Mouse (Mus musculus): ENCODE measurements at regions not wholly inside any gene's neighbourhood (a gene's known extent, or its start where the extent isn't known, plus 50 kb on each side); places are given as distances from the start of the nearest gene placed in this dataset.

- in situ Hi-C loops (cut with MboI; ENCODE audit: unreplicated experiment in 2 of 2): no loop called here
Observed at GRCm38 (mm10) chr12:44145321-44145720, 64.8 kb downstream of the Dnajb9 start.

DNA sequence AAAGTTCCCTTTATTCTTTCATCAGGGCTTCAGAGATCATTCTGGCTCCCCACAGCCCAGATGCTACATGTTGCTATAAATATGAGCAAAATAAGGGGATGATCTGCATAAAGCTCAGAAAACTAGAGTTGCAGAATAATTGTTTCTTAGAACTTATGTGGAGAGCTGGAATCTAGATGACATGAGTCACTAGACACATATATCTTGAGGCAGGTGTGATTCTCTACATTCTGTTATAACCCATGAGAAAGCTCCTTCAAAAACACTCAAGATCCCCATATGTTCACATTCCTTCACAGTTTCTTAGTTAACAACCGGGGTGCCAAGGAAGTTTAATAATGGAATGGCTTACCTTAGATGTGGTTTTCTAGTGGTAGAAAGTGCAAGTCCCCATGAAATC lies 71.1 kb downstream of the Dnajb9 start:
- in situ Hi-C loops (cut with MboI; ENCODE audit: unreplicated experiment in 2 of 2): no loop called here

DNA sequence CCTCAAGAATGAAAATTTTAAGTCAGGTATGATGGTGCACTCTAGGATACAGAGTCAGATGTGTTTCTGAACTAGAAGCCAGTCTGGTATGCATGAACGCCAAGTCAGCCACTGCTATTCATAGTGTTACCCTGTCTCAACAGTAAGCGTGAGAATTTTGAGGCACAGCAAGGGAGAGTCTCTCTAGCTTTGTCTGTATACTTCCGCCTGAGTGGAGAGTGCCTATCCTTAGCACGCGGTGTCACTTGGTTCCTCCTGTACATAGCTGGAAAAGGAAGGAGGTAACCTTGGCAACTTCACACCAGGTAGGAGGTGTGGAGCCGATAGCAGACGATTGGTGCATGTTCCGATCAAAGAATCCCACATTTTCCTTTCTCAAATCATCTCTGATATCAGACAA lies 81.3 kb downstream of the Dnajb9 start:
- in situ Hi-C loops (cut with MboI; ENCODE audit: unreplicated experiment in 2 of 2): no loop called here

GRCm38 (mm10) chr12:44105085-44105484 lies 105.0 kb downstream of the Dnajb9 start:
- in situ Hi-C loops (cut with MboI; ENCODE audit: unreplicated experiment in 2 of 2): loop anchor here in 1 of 2 experiments (10.0 kb wide), 1 partner anchor 290 kb away; no protein-coding TSS in a partner anchor

DNA sequence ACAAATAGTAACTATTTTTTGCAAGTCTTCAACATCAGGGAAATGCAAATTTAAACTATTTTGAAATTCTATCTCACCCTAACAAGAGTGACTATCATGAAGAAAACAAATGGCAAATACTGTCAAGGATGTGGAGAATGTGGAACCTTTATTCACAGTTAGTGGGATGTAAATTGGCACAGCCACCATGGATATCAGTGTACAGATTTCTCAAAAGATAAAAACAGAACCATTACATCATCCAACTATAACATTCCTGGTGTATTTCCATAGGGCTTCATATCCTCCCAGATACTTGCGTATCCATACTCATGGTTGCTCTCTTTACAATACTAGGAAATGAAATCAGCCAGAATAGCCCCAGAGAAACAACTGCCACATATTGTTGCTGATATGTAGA lies 110.9 kb downstream of the Dnajb9 start:
- in situ Hi-C loops (cut with MboI; ENCODE audit: unreplicated experiment in 2 of 2): no loop called here

GRCm38 (mm10) chr12:44071766-44072165 lies 138.4 kb downstream of the Dnajb9 start:
- in situ Hi-C loops (cut with MboI; ENCODE audit: unreplicated experiment in 2 of 2): no loop called here

- in situ Hi-C loops (cut with MboI; ENCODE audit: unreplicated experiment in 2 of 2): no loop called here
Observed at GRCm38 (mm10) chr12:44056493-44057163, 153.5 kb downstream of the Dnajb9 start.

- in situ Hi-C loops (cut with MboI; ENCODE audit: unreplicated experiment in 2 of 2): no loop called here
Observed at GRCm38 (mm10) chr12:44045806-44046205, 164.3 kb downstream of the Dnajb9 start.

- in situ Hi-C loops (cut with MboI; ENCODE audit: unreplicated experiment in 2 of 2): no loop called here
Observed at GRCm38 (mm10) chr12:44044388-44045105, 165.6 kb downstream of the Dnajb9 start.

- in situ Hi-C loops (cut with MboI; ENCODE audit: unreplicated experiment in 2 of 2): no loop called here
Observed at GRCm38 (mm10) chr12:44006795-44007194, 203.3 kb downstream of the Dnajb9 start.

DNA sequence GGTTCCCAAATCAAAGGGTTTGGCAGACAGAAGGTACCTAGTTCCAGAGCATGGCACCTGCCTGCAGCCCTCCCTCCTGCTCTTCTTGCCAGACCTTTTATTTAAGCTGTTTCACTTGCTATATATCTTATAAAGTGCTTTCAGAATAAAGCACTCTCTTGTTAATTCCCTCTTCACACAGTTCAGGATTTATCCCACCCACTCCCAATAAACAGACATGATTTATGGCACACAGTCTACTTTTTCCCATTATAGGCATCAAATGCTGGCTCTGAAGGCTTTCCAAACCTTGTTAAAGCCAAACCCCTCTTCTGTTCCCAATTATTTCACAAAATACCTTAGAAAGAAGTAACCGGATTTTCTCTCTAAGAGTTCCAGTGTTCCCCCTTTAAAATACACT lies 226.6 kb downstream of the Dnajb9 start:
- in situ Hi-C loops (cut with MboI; ENCODE audit: unreplicated experiment in 2 of 2): no loop called here

- in situ Hi-C loops (cut with MboI; ENCODE audit: unreplicated experiment in 2 of 2): no loop called here
Observed at GRCm38 (mm10) chr12:43963973-43964372, 246.2 kb downstream of the Dnajb9 start.

GRCm38 (mm10) chr12:43962551-43963120 lies 247.5 kb downstream of the Dnajb9 start:
- in situ Hi-C loops (cut with MboI; ENCODE audit: unreplicated experiment in 2 of 2): no loop called here

GRCm38 (mm10) chr12:43924228-43924627 lies 285.9 kb downstream of the Dnajb9 start:
- in situ Hi-C loops (cut with MboI; ENCODE audit: unreplicated experiment in 2 of 2): no loop called here

DNA sequence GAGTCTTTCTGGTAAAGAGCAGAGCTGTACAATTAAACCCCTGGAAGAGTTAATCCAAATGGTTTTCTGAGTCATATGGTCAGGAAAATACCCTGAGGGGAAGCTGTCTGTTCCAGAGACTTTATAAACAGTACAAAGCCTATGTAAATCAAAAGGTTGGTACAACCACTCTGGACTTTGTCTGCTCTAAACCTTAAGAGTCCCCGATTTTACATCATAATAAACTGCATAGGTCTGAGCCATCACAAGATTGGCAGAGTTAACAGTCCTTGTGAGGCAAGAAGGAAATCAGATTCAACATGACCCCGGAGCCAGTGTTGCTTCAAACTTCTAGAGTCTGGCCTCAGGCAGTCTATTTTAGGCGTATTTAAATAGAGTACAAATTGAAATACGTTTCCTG lies 289.7 kb downstream of the Dnajb9 start:
- in situ Hi-C loops (cut with MboI; ENCODE audit: unreplicated experiment in 2 of 2): no loop called here

DNA sequence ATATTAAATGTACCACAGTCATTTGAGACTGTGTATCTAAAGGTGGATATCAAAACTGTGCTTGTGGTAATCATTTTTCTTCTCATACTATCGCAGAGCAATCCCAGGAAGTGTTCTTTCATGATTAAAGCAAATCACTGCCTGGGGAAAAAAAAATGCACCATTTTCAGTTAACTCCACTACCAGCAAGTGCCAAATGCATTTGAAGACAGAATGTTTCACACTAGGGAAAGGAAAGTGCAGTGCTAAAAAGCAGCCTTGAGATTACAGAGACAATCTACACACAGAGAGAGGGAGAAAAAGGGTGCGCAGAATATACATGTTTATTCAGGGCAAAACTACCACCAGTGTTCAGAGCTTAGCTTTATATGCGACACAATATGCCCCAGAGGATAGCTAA lies 291.0 kb downstream of the Dnajb9 start:
- in situ Hi-C loops (cut with MboI; ENCODE audit: unreplicated experiment in 2 of 2): no loop called here

DNA sequence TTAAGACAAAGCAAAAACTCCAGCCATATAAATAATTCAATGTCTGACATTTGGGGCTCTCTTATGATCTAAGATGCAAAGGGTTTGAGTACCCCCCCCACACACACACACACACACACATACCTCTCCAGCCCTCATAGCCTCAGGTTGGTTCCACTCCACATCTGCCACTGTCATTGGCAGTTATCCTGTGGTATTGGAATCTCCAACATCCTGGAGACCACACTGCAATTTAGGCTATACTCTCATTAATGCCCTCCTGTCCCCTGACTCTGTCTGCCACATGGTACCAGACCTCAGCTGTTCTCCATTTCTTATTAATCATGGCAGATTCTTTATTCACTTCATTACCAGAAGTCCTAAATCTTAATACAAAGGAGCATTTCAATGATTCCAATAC lies 293.3 kb downstream of the Dnajb9 start:
- in situ Hi-C loops (cut with MboI; ENCODE audit: unreplicated experiment in 2 of 2): no loop called here

- in situ Hi-C loops (cut with MboI; ENCODE audit: unreplicated experiment in 2 of 2): no loop called here
Observed at GRCm38 (mm10) chr12:43899273-43899672, 310.9 kb downstream of the Dnajb9 start.

- in situ Hi-C loops (cut with MboI; ENCODE audit: unreplicated experiment in 2 of 2): no loop called here
Observed at GRCm38 (mm10) chr12:43885596-43885995, 324.5 kb downstream of the Dnajb9 start.

GRCm38 (mm10) chr12:43860479-43860878 lies 349.6 kb downstream of the Dnajb9 start:
- in situ Hi-C loops (cut with MboI; ENCODE audit: unreplicated experiment in 2 of 2): loop anchor here in 1 of 2 experiments (25.0 kb wide), 1 partner anchor 677 kb away; no protein-coding TSS in a partner anchor

GRCm38 (mm10) chr12:43856370-43856769 lies 353.8 kb downstream of the Dnajb9 start:
- in situ Hi-C loops (cut with MboI; ENCODE audit: unreplicated experiment in 2 of 2): loop anchor here in 1 of 2 experiments (25.0 kb wide), 1 partner anchor 681 kb away; no protein-coding TSS in a partner anchor

GRCm38 (mm10) chr12:43852246-43852645 lies 357.9 kb downstream of the Dnajb9 start:
- in situ Hi-C loops (cut with MboI; ENCODE audit: unreplicated experiment in 2 of 2): loop anchor here in 1 of 2 experiments (25.0 kb wide), 1 partner anchor 685 kb away; no protein-coding TSS in a partner anchor
